Mouse (Mus musculus) activated CD4-positive, CD25-positive, alpha-beta regulatory T cell, adult 4 months (primary cell): Measurements from ENCODE around the gene Wdr18. TPM values are rescaled to one million over a fixed set of nuclear protein-coding genes. Genes with fewer than 3 reads are reported as not detected.
A peak's percentile ranks its signal among the peaks of the same experiment; 100 is the strongest.

Experiments
- ATAC-seq: one replicate; pipeline ENCODE4 v1.8.0; 2017
- polyA plus RNA-seq, 2 experiments: library from polyadenylated mRNA; unstranded; fragments of 100-300 nt; shearing (Covaris generic); gene quantifications; one replicate each; pipeline ENCODE4 v1.2.1; 2017

Wdr18 gene
- polyA plus RNA-seq, 2 experiments from 2014 or later, result 63.9 to 70.0 TPM

DNA sequence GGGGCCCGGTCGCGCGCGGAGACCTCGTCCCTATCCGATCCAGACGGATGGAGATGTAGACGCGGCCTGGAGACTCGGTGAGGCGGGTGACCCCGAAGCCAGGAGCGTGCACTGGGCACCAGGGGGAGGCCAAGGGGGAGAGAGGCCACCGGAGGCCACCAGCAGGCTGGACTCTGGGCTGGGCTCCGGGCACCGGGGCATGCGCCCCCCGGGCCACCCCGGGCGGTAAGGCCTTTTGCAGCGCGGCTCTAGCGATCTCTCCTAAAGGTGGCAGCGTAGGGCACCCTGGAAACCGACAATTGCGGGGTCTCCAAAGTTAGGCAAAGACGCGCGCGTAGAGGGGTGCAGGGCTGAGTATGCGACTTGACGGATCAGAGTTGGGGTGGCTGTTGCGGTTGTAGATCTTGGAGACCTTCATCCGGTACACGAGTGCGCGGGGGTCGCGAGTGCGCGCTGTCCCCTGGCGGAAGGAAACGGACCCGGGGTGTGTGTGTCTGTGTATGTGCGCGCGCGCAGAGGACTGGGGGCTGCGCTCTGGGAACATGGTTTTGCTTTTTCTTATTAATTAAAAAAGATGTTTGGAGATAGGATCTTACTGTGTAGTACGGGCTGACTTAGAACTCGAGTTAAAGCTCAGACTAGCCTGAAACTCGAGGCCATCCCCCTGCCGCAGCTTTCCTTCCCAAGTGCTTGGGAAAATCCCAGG, 32.5 kb upstream of the Wdr18 start:
- peak; percentile 12 for ATAC-seq

DNA sequence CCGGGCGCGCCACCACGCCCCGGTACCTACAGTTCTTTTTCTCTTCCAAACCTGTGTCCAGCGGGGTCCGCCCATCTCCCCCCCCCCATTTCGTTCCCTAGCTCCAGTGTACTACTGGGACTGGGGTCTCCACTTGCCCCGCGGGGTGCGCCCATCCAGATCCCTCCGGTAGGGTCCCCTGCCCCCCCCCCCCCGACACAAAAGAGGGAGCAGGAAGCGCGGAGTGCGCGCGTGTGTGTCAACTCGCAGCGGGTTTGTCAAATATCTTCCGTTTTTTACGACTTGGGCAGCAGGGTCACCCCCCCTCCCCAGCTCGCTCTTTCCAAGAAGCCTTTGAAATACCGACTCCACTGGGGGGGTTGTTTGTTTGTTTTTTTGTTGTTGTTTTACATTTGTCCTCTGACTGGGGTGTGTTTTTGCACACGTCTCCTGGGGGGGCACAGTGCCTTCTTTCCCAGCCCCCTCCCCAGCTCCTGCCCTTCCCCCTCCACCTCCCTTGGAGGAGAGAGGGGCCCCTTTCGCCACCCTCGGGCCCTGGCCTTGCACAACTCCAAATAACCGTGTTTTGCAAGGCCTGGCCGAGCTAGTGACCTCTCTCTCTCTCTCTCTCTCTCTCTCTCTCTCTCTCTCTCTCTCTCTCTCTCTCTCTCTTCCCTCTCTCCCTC, 31.8 kb upstream of the Wdr18 start:
- no peak for ATAC-seq

DNA sequence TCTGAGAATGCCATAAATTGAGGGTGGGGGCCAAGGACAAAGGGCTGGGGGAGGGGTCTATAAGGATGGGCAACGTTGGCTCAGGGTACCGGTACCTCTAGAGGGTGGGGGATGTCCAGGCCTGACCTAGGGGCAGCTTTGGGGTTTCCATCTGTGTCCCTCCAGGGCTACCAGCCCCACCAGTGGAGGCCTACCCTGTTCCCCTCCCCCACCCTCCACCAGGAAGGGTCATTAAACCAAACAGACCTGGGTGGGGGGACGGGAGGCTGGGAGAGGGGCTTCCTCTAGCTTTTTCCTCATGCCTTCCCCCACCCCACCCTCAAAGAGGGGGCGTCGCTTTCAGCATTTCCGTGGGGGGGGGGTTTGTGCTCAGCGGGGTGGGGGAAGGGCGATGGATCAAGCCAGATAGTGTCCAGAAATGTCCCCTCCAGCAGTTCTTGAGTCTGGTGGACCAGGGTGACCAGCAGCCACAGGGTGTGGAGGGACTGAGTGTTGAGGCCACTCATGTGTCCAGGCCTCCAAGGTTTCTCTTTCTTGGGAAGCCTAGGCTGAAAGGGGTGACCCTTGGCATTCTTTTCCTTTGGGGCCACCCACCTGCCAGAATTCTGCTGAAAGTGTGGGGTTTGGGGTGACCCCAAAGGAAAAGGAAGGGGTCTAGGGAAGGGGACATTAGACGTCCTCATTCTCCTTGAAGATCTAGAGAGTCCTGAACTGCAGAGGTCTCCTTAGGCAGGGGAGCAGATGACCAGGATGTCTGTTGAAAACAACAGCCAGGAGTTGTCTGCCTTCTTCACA, 30.8 kb upstream of the Wdr18 start:
- no peak for ATAC-seq

DNA sequence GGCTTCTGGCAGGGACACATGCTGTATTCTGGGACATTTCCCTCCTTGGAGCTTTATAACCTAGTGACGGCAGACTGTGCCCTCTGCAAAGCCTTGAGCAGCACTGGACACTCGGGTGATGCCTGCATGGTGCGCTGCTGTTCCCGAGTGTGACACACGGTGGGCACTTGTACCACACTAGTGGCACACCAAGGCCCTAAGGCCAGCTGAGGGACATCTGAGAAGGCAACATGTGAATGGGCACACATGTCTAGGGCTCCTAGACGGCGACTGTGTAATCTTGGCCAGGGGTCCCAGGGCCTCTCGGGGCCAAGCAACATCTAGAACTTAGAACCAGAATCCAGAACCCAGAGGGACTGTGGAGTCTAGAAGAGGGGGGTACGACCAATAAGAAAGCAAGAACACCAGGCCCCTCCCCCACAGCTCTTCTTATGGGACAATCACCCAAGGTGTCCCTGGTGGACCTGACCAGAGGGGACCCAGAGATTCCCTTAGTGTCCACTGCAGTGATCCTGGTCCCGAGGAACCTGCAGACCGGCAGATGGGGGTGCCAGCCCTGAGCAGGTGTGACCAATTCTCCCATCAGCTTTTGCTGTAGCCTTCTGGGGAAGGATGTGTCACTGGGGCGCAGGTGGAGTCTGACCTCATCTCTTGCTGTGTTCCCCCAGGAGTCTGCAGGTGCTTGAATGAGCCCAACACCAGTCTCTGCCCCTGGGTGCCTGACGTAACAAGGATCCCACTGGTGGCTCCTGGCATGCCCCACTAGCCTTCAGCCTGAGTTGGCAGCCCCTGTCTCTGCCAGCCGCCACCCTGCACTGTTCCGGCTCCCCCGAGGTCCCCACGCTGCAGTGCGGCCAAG, 29.8 kb upstream of the Wdr18 start:
- no peak for ATAC-seq

DNA sequence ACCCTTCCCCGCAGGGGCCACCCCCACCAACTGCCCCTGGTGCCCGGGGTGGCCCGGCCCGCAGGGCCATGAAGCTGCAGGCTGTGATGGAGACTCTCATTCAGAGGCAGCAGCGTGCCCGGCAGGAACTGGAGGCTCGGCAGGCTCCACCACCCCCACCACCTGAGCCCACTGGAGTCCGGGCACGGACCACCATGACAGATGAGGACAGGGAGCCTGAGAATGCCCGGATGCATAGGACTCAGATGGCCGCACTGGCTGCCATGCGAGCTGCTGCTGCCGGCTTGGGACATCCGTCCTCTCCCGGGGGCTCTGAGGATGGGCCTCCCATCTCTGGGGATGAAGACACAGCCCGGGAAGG, 29.1 kb upstream of the Wdr18 start:
- no peak for ATAC-seq

DNA sequence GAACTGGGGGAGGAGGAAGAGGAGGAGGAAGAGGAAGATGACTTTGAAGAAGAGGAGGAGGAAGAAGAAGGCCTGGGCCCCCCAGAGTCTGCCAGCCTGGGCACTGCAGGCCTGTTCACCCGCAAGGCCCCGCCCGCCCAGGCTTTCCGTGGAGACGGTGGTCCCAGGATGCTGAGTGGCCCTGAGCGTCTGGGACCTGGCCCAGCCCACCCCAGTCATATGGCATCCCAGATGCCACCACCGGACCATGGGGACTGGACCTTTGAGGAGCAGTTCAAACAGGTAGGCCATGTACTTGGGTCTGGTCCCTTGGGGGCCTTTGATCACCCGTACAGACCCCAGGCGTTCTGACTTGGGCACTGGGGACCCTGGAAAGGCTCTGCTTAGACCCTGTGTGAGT, 28.2 kb upstream of the Wdr18 start:
- no peak for ATAC-seq

DNA sequence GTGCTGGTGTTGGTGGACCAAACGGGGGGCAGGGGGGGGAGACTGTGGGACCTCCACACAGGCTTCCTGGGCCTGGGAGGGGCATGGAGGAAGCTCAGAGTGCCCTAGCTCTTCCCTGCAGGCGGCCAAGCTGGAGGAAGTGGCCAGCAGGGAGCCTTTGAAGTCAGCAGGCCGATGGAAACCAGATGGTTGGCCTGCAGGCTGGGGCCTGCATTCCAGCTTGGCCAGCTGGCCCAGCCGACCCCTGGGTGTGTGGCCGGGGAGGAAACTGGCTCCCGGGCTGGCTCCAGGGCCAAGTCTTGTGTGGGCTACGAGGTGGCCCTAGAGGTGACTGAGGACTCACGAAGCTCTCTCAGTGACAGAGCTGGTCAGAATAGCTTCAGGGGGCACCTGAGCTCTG, 27.2 kb upstream of the Wdr18 start:
- ATAC-seq, result no peak

DNA sequence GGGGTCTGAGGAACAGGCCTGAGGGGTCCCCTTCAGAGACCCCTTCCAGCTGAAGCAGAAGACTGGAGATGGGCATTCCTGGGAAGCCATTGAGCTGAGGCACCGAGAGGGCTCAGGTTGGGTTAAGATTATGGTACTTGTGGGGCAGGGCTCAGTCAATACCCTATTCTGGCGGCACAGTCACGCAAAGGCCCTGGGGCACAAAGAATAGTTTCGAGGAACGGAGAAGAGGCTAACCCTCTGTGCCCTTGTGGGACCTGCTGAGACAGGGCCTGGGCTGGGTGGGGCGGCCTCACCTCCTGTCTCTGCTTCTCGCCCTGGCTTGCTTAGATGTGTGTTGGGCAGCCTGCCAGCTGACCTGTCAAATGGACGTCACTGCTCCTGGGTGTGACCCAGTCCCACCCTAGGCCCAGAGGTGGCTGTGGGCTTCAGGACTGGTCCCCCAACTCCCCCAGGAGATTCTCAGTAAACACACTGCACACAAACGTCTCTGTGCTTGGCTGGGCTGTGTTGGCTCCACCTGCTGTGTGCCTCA, 26.7 kb upstream of the Wdr18 start:
- no peak for ATAC-seq

DNA sequence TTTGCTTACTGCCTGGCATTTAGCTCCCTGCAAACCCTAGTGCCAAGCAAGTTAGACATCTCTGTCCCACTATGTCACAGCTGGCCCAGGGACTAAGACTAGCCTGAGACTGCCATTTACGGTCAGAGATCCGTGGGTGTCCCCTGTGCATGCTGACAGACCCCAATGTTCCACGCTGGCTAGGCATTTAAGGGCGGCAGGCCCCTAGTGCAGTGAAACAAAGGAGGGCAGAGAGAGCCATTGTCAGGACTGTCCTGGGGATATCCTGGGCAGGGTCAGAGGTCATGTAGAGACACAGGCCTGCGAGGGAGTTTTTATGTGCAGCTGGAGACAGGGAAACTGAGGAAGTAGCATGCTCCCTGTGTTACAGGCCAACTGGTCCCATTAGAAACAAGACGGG, 26.1 kb upstream of the Wdr18 start:
- ATAC-seq, result no peak

DNA sequence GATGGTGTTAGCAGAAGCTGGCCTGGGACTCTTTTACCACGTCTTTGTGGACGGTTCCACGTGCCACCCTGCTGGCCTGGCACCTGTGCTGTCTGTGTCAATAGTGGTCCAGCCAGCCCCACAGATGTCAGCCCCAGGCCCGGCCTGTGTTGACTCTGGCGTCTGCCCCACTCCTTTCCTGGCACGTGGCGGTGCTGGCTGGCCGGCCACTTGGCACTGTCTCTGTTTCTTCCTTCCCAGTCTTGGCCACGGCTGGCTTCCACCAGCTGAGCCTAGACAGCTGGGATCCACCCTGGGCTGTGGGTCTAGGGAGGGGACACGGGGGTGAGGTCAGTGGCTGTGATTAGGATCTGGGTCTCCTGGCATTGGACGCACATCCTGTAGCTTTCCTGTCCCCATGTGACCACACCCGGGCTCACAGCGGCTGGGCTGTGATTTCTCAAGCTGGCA, 25.7 kb upstream of the Wdr18 start:
- no peak for ATAC-seq

DNA sequence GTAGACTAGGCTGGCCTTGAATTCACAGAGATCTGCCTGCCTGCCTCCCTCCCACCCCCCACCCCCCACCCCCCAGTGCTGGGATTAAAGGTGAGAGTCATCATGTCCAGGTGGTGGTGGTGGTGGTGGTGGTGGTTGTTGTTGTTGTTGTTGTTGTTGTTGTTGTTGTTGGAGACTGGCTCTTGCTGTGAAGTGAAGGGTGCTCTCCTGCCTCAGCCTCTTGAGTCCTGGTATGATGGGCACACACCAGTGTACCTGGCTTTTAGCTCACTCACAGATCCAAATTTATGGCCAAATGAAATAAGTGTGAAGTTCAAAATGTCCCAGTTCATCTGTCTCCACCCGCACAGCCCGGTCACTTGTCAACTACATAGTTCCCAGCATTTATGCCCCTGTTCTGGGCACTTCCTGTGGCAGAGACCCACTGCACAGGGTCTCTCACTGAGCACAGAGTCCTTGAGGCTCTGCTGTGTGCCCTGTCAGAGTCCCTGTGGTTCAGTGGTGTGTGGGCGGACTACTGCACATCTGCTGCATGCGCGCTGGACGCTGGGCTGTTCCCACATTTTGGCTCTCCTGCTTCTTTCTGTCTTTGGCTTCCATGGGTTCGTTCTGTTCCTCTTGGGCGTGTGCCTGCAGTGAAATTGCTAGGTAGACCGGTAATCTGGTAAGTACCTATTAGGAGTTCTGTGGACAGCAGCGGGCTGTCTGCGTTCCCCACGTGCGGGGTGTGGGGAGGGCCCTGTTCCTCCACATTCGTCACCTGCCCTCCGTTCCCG, 25.0 kb upstream of the Wdr18 start:
- ATAC-seq, result no peak

DNA sequence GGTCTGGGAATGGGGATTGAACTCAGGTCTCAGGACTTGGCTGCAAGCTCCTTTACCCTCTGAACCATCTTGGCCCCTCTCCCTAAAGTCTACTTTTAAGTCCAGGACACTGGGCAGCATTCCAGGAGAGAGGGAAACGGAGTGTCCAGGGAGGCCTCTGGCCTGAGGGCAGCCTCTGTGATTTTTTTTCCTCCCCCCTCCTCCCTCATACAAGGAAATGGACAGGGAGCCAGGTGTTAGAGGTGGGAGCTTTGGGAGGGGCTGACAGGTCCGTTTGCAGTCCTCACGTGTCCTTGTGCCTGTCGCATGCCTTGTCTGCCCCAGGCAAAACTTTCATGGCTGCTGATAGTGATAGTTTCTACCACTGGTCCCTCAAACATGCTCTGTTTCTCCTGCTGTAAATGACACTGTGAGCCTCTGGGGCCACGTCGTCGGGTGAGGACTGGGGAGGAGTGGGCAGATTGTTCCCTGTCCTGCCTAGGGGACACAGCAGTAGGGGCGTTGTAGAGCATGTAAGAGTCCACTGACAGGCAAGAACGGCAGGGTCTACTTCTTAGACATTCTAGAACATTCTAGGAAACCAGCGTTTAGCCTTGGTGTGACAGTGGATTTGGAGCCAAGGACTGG, 23.6 kb upstream of the Wdr18 start:
- no peak for ATAC-seq

DNA sequence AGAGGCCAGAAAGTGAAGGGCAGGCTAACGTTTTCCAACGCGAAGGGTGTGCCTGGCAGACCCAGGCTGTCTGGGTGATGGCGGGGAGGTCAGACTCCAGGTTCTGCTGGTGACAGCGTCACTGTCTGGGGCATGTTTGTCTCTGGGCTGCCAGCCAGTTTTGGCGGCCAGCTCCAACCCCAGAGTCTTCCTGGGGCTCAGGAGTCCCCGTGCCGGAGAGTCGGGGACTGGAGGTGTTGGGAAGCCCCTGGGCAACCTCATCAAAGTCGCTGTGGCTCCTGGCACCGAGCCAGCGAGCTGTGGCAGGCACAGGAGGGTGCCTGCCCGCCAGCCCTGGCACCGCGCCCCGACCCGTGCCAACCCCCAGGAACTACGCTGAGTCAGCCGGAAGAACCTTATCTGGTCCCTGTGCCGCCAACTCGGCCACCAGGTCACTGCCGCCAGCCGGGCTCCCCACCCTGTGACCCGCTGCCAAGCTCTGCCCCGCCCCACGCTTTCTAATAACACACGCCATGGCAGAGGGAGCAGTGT, 23.0 kb upstream of the Wdr18 start:
- peak; percentile 88 for ATAC-seq

DNA sequence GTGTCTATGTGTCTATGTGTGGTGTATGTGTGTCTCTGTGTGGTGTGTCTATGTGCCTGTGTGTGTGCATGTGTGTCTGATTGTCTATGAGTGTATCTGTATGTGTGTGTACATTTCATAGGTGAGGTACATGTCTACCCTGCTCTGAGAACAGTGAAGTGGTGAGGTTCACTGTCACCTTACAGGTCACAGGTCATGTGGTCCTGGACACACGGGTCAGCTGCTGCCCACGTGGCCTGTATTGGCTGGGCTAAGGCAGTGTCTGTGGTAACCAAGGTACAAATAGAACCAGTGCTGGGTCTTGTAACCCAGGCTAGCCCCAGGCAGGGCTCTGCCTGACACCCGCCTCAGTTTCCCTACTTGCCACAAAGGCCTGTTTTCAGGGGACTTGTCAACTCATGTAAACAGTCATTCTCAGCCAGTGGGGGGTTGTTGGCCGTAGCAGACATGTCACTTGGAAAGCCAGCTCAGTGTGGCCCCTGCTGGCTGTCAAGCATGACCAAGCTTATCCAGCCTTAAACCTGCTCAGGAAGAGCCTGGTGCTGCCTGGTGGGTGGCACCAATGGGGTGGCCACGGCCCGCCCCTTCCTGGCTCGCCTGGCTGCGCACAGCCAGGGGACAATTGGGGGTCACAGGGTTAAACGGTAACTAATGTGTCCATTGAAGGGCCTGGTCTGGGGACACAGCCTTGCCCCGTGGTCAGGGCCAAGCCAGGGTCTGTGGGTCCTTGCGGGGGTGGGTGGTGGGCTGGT, 22.0 kb upstream of the Wdr18 start:
- ATAC-seq, result no peak

DNA sequence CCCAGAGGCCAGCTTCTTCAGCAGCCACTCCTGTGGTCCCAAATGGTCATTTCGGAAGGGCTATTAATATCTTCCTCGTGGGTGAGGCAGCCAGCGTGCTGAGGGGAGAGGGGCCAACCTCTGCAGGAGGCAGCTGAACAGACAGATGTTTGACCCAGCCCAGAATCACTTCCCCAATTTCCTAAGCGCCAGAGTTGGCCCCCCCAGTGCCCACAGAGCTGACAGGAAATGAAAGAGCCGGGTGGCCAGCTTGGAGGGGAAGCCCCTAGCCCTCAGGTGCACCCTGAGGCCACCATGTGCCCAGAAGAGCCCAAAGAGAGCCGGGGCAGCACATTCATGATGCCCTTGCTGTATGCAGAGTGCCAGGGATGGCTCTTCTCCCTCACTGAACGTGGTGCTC, 19.2 kb upstream of the Wdr18 start:
- ATAC-seq, result no peak

DNA sequence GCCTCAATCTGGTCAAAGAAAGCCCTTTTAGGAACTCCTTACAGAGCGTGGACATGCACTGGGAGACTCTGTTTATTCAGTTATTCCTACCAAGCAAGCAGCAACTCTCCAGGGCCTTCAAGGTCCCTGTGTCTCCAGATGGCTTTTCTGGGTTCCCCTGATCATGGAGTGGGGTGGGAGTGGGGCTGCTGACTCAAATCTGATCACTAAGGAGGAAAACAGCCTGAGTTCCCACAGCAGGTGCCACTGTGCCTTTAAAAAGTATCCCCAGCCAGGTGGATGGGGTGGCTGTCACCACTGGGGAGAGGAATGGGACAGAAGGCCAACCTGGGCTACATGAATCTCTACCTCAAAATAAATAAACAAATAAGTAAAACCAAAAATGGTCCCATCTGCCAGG, 17.0 kb upstream of the Wdr18 start:
- no peak for ATAC-seq

DNA sequence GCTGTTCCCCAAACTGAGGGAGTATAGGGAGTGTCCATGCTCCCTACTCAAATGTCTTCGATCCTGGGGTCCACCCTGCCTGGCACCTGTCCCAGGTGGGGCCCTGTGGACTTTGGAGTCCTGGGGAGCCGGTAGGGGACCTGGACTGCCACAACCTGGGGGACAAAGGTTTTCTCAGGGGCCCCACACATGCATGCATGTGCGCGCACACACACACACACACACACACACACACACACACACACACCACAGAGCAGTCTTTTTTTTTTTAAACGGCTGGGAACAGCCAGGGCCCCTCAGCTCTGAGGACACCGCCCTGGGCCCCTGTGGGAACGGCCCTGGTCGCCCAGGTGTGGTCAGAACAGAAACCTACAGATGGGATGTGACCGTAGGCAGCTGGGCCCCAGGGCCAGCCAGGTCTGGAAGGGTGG, 16.5 kb upstream of the Wdr18 start:
- no peak for ATAC-seq

DNA sequence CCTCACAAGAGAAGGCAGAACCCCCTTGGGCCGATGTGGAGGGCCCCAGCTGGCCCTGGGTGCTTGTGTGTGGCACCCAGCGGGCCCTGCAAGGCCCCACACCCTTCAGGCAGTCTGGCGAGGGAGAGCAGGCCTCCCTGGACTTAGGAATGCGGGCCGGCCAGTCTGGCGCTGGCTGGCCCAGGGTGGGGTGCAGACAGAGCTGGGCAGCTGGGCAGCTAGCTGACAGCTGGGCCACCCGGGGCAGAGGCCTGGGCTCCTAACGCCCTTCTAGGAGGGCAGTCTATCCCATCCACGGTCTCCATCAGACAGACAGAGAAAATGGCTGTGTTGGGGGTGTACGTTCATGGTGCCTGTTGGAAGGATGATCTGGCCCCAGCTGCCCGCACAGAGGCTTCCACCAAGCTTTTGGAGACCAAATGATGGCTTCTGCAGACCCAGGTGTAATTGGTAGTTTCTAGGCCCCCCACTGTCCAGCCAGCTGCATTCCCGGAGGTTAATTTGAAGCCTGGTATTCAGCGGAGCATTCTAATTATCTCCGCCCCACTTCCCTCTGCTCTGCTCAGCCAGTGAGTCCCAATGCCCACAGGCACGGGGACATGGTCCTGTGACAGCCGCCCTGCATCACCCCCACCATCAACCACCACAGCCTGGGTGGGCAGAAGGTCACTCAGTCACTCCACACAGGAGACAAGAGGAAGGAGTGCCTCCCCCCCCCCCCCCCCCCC, 14.3 kb upstream of the Wdr18 start:
- ATAC-seq, result no peak

DNA sequence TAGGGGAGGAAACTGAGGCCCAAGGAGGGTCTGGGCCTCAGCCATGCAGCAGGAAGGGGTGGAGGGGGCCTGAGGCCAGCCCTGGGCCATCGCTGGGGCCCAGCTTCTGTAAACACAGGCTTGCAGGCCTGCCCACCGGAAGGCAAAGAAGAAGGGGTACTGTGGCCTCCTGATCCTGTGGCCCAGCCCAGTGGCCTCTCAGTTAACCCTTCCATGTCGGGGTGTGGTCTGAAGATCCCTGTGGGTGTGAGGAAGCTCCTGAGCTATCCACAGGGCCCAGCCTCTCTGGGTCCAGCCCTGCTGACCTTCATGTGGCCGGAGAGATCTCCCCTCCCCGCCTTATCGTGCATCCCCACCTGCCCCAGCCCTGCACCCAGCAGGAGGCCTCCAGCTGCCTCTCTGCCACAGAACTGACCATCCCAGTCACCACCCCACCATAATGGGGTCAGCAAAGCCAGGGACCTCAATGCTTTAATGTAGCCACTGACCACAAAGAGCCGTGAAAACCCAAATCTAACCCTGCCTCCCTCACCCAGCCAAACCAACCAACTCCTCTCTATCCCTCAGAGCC, 13.1 kb upstream of the Wdr18 start:
- no peak for ATAC-seq
